Mouse (Mus musculus) MEL-GATA-1-ER (cell line): ENCODE data around the gene Nhs.
A peak's percentile ranks its signal among the peaks of the same experiment; 100 is the strongest.

ENCODE experiments used
- DNase-seq: peaks from one replicate; pipeline ENCODE4 v3.0.0-alpha.2; 2012; ENCODE audit warnings: low read depth; ENCODE audit errors: extremely low read depth

Gene Nhs

GRCm38 (mm10) chrX:161943098-161943680 is 216.3 kb downstream of the Nhs start:
- DNase-seq = no peak

GRCm38 (mm10) chrX:161940696-161941095 is 218.8 kb downstream of the Nhs start:
- no peak for DNase-seq

GRCm38 (mm10) chrX:161926683-161927053 is 232.9 kb downstream of the Nhs start:
- DNase-seq = no peak

GRCm38 (mm10) chrX:161925973-161926682 is 233.4 kb downstream of the Nhs start:
- no peak for DNase-seq

GRCm38 (mm10) chrX:161922655-161923054 is 236.9 kb downstream of the Nhs start:
- no peak for DNase-seq

- DNase-seq = no peak
These were observed 237.9 kb downstream of the Nhs start for GRCm38 (mm10) chrX:161921581-161921980.

GRCm38 (mm10) chrX:161909963-161910362 is 249.6 kb downstream of the Nhs start:
- no peak for DNase-seq

GRCm38 (mm10) chrX:161908652-161909403 is 250.7 kb downstream of the Nhs start:
- no peak for DNase-seq

- DNase-seq = no peak
These were observed 251.6 kb downstream of the Nhs start for GRCm38 (mm10) chrX:161907595-161908592.

- no peak for DNase-seq
These were observed 265.1 kb downstream of the Nhs start for GRCm38 (mm10) chrX:161894442-161894841.

- no peak for DNase-seq
These were observed 275.9 kb downstream of the Nhs start for GRCm38 (mm10) chrX:161883661-161884060.

- DNase-seq = no peak
These were observed 282.4 kb downstream of the Nhs start for GRCm38 (mm10) chrX:161877123-161877522.

- peak; percentile 2 for DNase-seq
These were observed 286.0 kb downstream of the Nhs start for GRCm38 (mm10) chrX:161873511-161873910.

- no peak for DNase-seq
These were observed 288.2 kb downstream of the Nhs start for GRCm38 (mm10) chrX:161871306-161871705.

GRCm38 (mm10) chrX:161855630-161856029 is 303.9 kb downstream of the Nhs start:
- no peak for DNase-seq

- no peak for DNase-seq
These were observed 305.8 kb downstream of the Nhs start for GRCm38 (mm10) chrX:161853626-161854312.

GRCm38 (mm10) chrX:161826186-161826585 is 333.3 kb downstream of the Nhs start:
- DNase-seq = peak; percentile 36

GRCm38 (mm10) chrX:161790182-161790581 is 369.3 kb downstream of the Nhs start:
- no peak for DNase-seq
